ENCODE assay signal across 10 mouse cellular contexts in genomic region chrX:142200295-142200694, GRCm38 (mm10). TPM values are rescaled to one million over a fixed set of nuclear protein-coding genes. Genes with fewer than 3 reads are reported as not detected.
DNase-seq lines count a peak whose midpoint lies in the region; ATAC-seq and TF ChIP-seq lines count a peak whose summit lies in the region.
"Had no signal": no experiment of that assay in that cellular context is flagged by ENCODE, and none has a peak within 500 bp of the region (broad histone marks: within the 10 kb centered on the region; RNA-seq: fewer than 3 reads in every experiment).

No protein-coding gene starts in this region.

- intact Hi-C loops in heart, postnatal 10 days (cut with DNase I), result loop anchor here (1.0 kb wide), 1 partner anchor 114 kb away; no protein-coding TSS in a partner anchor

- H3K9ac ChIP-seq in forebrain, embryonic 16.5 days (replicated peaks; ENCODE audit: low read depth, low read length), result no peak overlapping the region
- H3K9ac ChIP-seq in midbrain, postnatal 0 days (replicated peaks; ENCODE audit: low read length, poor library complexity, severe bottlenecking), result no peak overlapping the region
- H3K9ac ChIP-seq: embryonic facial prominence, embryonic 13.5 days; lung, embryonic 15.5 days had no signal

- peak; percentile 76 for ATAC-seq in activated CD4-positive, CD25-positive, alpha-beta regulatory T cell, adult 4 months
- peak; percentile 36; the same call in 1 of the 2 replicates for ATAC-seq in forebrain, embryonic 16.5 days
- no peak for ATAC-seq in midbrain, postnatal 0 days (ENCODE audit: low FRiP score)

- H3K4me2 ChIP-seq in forebrain, embryonic 16.5 days (ENCODE audit: low read length), result no peak overlapping the region
- no peak overlapping the region for H3K4me2 ChIP-seq in midbrain, postnatal 0 days (ENCODE audit: low read depth, low read length, poor library complexity, severe bottlenecking)
- H3K4me2 ChIP-seq: embryonic facial prominence, embryonic 13.5 days; lung, embryonic 15.5 days had no signal

- no peak overlapping the region for H3K27ac ChIP-seq in forebrain, embryonic 16.5 days (ENCODE audit: low read length)
- no peak overlapping the region for H3K27ac ChIP-seq in midbrain, postnatal 0 days (ENCODE audit: low read depth, low read length)
- H3K27ac ChIP-seq: embryonic facial prominence, embryonic 13.5 days; lung, embryonic 15.5 days had no signal

- no peaks in the 10 kb centered on the region for H3K36me3 ChIP-seq in forebrain, embryonic 16.5 days (ENCODE audit: control insufficient read depth, insufficient read depth)
- no peaks in the 10 kb centered on the region for H3K36me3 ChIP-seq in midbrain, postnatal 0 days (ENCODE audit: insufficient read depth, low read length)
- H3K36me3 ChIP-seq: embryonic facial prominence, embryonic 13.5 days; lung, embryonic 15.5 days had no signal

- no peaks in the 10 kb centered on the region for H3K9me3 ChIP-seq in forebrain, embryonic 16.5 days (ENCODE audit: control insufficient read depth, low read length)
- no peaks in the 10 kb centered on the region for H3K9me3 ChIP-seq in midbrain, postnatal 0 days (ENCODE audit: low read length)
- H3K9me3 ChIP-seq: embryonic facial prominence, embryonic 13.5 days; lung, embryonic 15.5 days had no signal

- WGBS in forebrain, embryonic 16.5 days, result 6% methylated on average over 3 of the region's 3 CpGs
- 10% methylated on average over 3 of the region's 3 CpGs for WGBS in midbrain, postnatal 0 days

- no peak overlapping the region for H3K4me3 ChIP-seq in forebrain, embryonic 16.5 days (replicated peaks; ENCODE audit: low read length)
- H3K4me3 ChIP-seq in midbrain, postnatal 0 days (ENCODE audit: low read depth, low read length), result no peak overlapping the region
- H3K4me3 ChIP-seq: embryonic facial prominence, embryonic 13.5 days; lung, embryonic 15.5 days had no signal

- peak; percentile 96 for TF ChIP-seq CTCF in midbrain, postnatal 0 days (IDR thresholded peaks at IDR 0.05)

- H3K4me1 ChIP-seq in forebrain, embryonic 16.5 days (replicated peaks; ENCODE audit: control insufficient read depth, insufficient read depth, low read length), result no peaks in the 10 kb centered on the region
- no peaks in the 10 kb centered on the region for H3K4me1 ChIP-seq in midbrain, postnatal 0 days (ENCODE audit: insufficient read depth, low read length)
- H3K4me1 ChIP-seq: embryonic facial prominence, embryonic 13.5 days; lung, embryonic 15.5 days had no signal

- DNase-seq in heart, postnatal 10 days, result peak; percentile 24 to 58
- DNase-seq in heart, adult 11 months, result no peak
- peak; percentile 58 for DNase-seq in CD4-positive, CD25-positive, alpha-beta regulatory T cell, adult 2 months (ENCODE audit: low read depth, low spot score)
- DNase-seq in layer of hippocampus, postnatal 10 days (ENCODE audit: low spot score in 2 of 2), result peak; percentile 40 to 53
- peak; percentile 67 for DNase-seq in midbrain, postnatal 0 days (ENCODE audit: low spot score)
- DNase-seq in gastrocnemius, postnatal 25 days, result no peak

- no peaks in the 10 kb centered on the region for H3K27me3 ChIP-seq in forebrain, embryonic 16.5 days (replicated peaks; ENCODE audit: control insufficient read depth, insufficient read depth, low read length)
- H3K27me3 ChIP-seq in midbrain, postnatal 0 days (ENCODE audit: insufficient read depth, low read length), result no peaks in the 10 kb centered on the region
- H3K27me3 ChIP-seq: lung, embryonic 15.5 days had no signal

RNA-seq across cellular contexts. Expression of gene Gucy2f, which starts 3.6 kb away (rescaled TPM):
- not detected for total RNA-seq in heart, postnatal 10 days (2021)
- not detected for polyA plus RNA-seq in activated CD4-positive, CD25-positive, alpha-beta regulatory T cell, adult 4 months (2017; shearing (Covaris generic))
- polyA plus RNA-seq in forebrain, embryonic 16.5 days (2015; fragmentation: Nextera tagmentation; extraction: Ambion mirVana), result 0.04 and 0.09 TPM in 2 replicates
- total RNA-seq in layer of hippocampus, postnatal 10 days (2021), result 1 to 10 TPM; 1.1 to 1.3 TPM
- total RNA-seq in midbrain, postnatal 0 days (2014; rRNA removed), result 0.33 and 0.44 TPM in 2 replicates
- 0.10 and 0.14 TPM in 2 replicates for polyA plus RNA-seq in midbrain, postnatal 0 days (2015; fragmentation: Nextera tagmentation; extraction: Ambion mirVana)
- total RNA-seq in gastrocnemius, postnatal 25 days (2021), result not detected
- polyA plus RNA-seq: embryonic facial prominence, embryonic 13.5 days; lung, embryonic 15.5 days had no signal

RNA-seq across cellular contexts. Expression of gene Nxt2, which starts 26.3 kb away (rescaled TPM):
- total RNA-seq in heart, postnatal 10 days (2021), result 1 to 10 TPM; 5.9 to 6.0 TPM
- polyA plus RNA-seq in activated CD4-positive, CD25-positive, alpha-beta regulatory T cell, adult 4 months (2017; shearing (Covaris generic)), result 1 to 10 TPM; 7.2 to 8.0 TPM
- polyA plus RNA-seq in forebrain, embryonic 16.5 days (2015; fragmentation: Nextera tagmentation; extraction: Ambion mirVana), result 24.1 and 30.4 TPM in 2 replicates
- 10 to 100 TPM; 21.6 to 22.7 TPM for total RNA-seq in layer of hippocampus, postnatal 10 days (2021)
- total RNA-seq in midbrain, postnatal 0 days (2014; rRNA removed), result 18.8 and 22.4 TPM in 2 replicates
- 23.5 and 24.4 TPM in 2 replicates for polyA plus RNA-seq in midbrain, postnatal 0 days (2015; fragmentation: Nextera tagmentation; extraction: Ambion mirVana)
- total RNA-seq in gastrocnemius, postnatal 25 days (2021), result 1 to 10 TPM; 3.3 to 3.5 TPM

Comparison
In these comparisons a context has a peak if more than half of its experiments do, and no peak if none do; other contexts are left out.
1. DNase-seq: peak in heart, postnatal 10 days (2 of 2), CD4-positive, CD25-positive, alpha-beta regulatory T cell, adult 2 months (single experiment), layer of hippocampus, postnatal 10 days (2 of 2) and midbrain, postnatal 0 days (single experiment); none in heart, adult 11 months (single experiment) and gastrocnemius, postnatal 25 days (single experiment).